Comparison of ENCODE assay signal across 19 mouse cellular contexts in the genomic region with DNA sequence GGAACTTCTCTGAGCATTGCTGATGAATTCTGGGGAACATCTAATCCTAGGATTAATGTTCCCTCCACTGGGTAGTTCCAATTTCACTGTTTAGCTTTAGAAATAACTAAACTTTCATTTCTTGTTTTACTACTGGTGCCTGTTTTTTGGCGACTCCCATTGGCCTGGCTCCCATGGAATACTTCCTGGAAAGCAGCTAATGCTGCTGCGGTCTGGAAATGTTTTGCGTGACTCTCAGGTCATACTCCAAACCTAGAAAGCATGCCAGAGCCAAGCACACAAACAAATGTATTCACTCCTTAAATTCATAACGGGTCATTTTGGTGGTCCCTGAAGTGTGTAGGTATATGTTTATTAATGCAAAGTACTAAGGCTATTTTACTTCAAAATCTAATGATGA.
DNase-seq lines count a peak whose midpoint lies in the region; ATAC-seq lines count a peak whose summit lies in the region.
"Had no signal": no experiment of that assay in that cellular context is flagged by ENCODE, and none has a peak within 500 bp of the region (broad histone marks: within the 10 kb centered on the region; RNA-seq: fewer than 3 reads in every experiment).

No protein-coding gene starts in this region.

- H3K9ac ChIP-seq in kidney, embryonic 14.5 days (ENCODE audit: low read depth, low read length) = no peak overlapping the region
- H3K9ac ChIP-seq: embryonic facial prominence, embryonic 13.5 days; forebrain, embryonic 13.5 days; hindbrain, embryonic 12.5 days; liver, postnatal 0 days had no signal

- no peak overlapping the region for H3K4me3 ChIP-seq in kidney, embryonic 14.5 days (ENCODE audit: low read length)
- H3K4me3 ChIP-seq: embryonic facial prominence, embryonic 13.5 days; forebrain, embryonic 13.5 days; hindbrain, embryonic 12.5 days had no signal

- no peaks in the 10 kb centered on the region for H3K27me3 ChIP-seq in kidney, embryonic 14.5 days (ENCODE audit: control insufficient read depth, insufficient read depth, low read length)
- H3K27me3 ChIP-seq: embryonic facial prominence, embryonic 13.5 days; forebrain, embryonic 13.5 days; hindbrain, embryonic 12.5 days had no signal

- H3K9me3 ChIP-seq in kidney, embryonic 14.5 days (ENCODE audit: control insufficient read depth, low read length) = no peaks in the 10 kb centered on the region
- H3K9me3 ChIP-seq: embryonic facial prominence, embryonic 13.5 days; forebrain, embryonic 13.5 days; hindbrain, embryonic 12.5 days had no signal

- H3K4me2 ChIP-seq in kidney, embryonic 14.5 days (replicated peaks; ENCODE audit: low read depth, low read length) = no peak overlapping the region
- H3K4me2 ChIP-seq: embryonic facial prominence, embryonic 13.5 days; forebrain, embryonic 13.5 days; hindbrain, embryonic 12.5 days had no signal

- ATAC-seq in kidney, embryonic 14.5 days (ENCODE audit: low FRiP score, low TSS enrichment) = no peak
- no peak for ATAC-seq in inflammation-experienced regulatory T-cells, adult 6 months
- ATAC-seq: forebrain, embryonic 13.5 days; liver, postnatal 0 days; midbrain, embryonic 16.5 days had no signal

- H3K27ac ChIP-seq in kidney, embryonic 14.5 days (ENCODE audit: low read depth, low read length) = no peak overlapping the region
- H3K27ac ChIP-seq: embryonic facial prominence, embryonic 13.5 days; forebrain, embryonic 13.5 days; hindbrain, embryonic 12.5 days had no signal

- DNase-seq in cerebellum, postnatal 10 days = peak; percentile 16 to 28
- DNase-seq in cerebellum, adult 9-11 months = no peak
- peak; percentile 27 for DNase-seq in kidney, adult 9 months
- peak; percentile 6 for DNase-seq in urinary bladder, postnatal 25 days (ENCODE audit: low spot score)
- no peak for DNase-seq in urinary bladder, postnatal 10 days (ENCODE audit: low spot score)
- DNase-seq in frontal cortex, postnatal 10 days (ENCODE audit: low spot score in 2 of 2) = no peak
- DNase-seq: adrenal gland, adult 8-10 months; layer of hippocampus, postnatal 36 days; left cerebral cortex, postnatal 4 days; liver, postnatal 0 days; retina, postnatal 1 day; spleen, adult 18-20 months; thymus, postnatal 25 days had no signal

- WGBS in kidney, embryonic 14.5 days = 80% methylated on average over 4 of the region's 4 CpGs

- no peaks in the 10 kb centered on the region for H3K4me1 ChIP-seq in kidney, embryonic 14.5 days (ENCODE audit: control insufficient read depth, insufficient read depth, low read length)
- H3K4me1 ChIP-seq: embryonic facial prominence, embryonic 13.5 days; forebrain, embryonic 13.5 days; hindbrain, embryonic 12.5 days had no signal

- H3K36me3 ChIP-seq in kidney, embryonic 14.5 days (ENCODE audit: control insufficient read depth, insufficient read depth, low read length) = no peaks in the 10 kb centered on the region
- H3K36me3 ChIP-seq: embryonic facial prominence, embryonic 13.5 days; hindbrain, embryonic 12.5 days had no signal

Comparison
In these comparisons a context has a peak if more than half of its experiments do, and no peak if none do; other contexts are left out.
1. DNase-seq: peak in cerebellum, postnatal 10 days (2 of 2), kidney, adult 9 months (single experiment) and urinary bladder, postnatal 25 days (single experiment); none in cerebellum, adult 9-11 months (single experiment), urinary bladder, postnatal 10 days (single experiment) and frontal cortex, postnatal 10 days (0 of 2).